In the genomic region with DNA sequence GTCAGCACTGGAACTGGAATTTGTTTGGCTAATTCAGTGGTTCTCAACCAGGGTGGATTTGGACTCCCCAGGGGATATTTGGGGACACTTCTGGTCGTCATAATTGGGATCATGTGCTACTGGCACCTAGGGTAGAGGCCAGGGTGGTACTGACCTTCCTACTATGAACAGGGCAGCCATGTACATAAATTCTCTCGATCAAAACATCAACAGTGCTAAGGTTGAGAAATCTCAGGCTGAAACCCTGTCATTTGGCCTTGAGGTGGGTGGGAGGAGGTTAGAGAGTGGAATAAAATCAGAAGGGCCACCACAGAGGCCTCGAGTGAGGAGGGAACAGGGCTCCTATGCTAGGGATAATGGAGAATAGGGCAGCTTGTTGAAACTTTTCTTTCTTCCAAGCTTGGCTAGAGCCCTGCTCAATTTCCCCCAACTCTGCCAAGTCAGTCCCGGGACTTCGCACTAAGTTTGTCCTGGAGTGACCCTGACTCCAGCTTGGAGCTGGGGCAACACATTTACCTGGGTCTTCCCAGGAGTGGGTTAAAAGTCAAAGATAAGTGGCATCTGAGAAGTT, we compare ENCODE assay signal across 8 mouse cellular contexts. TPM values are rescaled to one million over a fixed set of nuclear protein-coding genes. Genes with fewer than 3 reads are reported as not detected.
DNase-seq lines count a peak whose midpoint lies in the region; ATAC-seq and TF ChIP-seq lines count a peak whose summit lies in the region.

No protein-coding gene starts in this region.

- H3K9ac ChIP-seq in forebrain, embryonic 13.5 days, result no peak overlapping the region
- H3K9ac ChIP-seq in intestine, postnatal 0 days (ENCODE audit: low read depth, low read length), result no peak overlapping the region

- WGBS in forebrain, embryonic 13.5 days, result 88% methylated on average over 5 of the region's 5 CpGs
- 67% methylated on average over 5 of the region's 5 CpGs for WGBS in intestine, postnatal 0 days

- no peak for DNase-seq in testis, postnatal 14 days (ENCODE audit: low spot score)
- no peak for DNase-seq in layer of hippocampus, adult 9-10 months (ENCODE audit: low spot score)
- DNase-seq in embryo, embryonic 10 days (ENCODE audit: low spot score), result no peak
- no peak for DNase-seq in left cerebral cortex, postnatal 36 days (ENCODE audit: low spot score in 2 of 2)

- peaks cover 23% of the 10 kb centered on the region for H3K79me2 ChIP-seq in myocyte (ENCODE audit: control insufficient read depth, insufficient read depth)

- H3ac ChIP-seq in myocyte (ENCODE audit: control insufficient read depth, insufficient read length), result no peak overlapping the region

- no peak for ATAC-seq in forebrain, embryonic 13.5 days
- ATAC-seq in intestine, postnatal 0 days, result no peak

- H3K4me1 ChIP-seq in testis, adult 2 months (ENCODE audit: control insufficient read depth, insufficient read depth, low read length), result peaks cover 38% of the 10 kb centered on the region
- H3K4me1 ChIP-seq in forebrain, embryonic 13.5 days, result peaks cover 31% of the 10 kb centered on the region
- 0 out of 2 replicates have a peak, but pooled peaks cover 6% of the 10 kb centered on the region for H3K4me1 ChIP-seq in intestine, postnatal 0 days (replicated peaks; ENCODE audit: control insufficient read depth, insufficient read depth, low read length)

- H3K36me3 ChIP-seq in testis, adult 2 months (ENCODE audit: control insufficient read depth, insufficient read depth, low read length), result no peaks in the 10 kb centered on the region
- no peaks in the 10 kb centered on the region for H3K36me3 ChIP-seq in forebrain, embryonic 13.5 days (ENCODE audit: poor library complexity, severe bottlenecking)
- H3K36me3 ChIP-seq in intestine, postnatal 0 days (ENCODE audit: control insufficient read depth, insufficient read depth), result no peaks in the 10 kb centered on the region
- H3K36me3 ChIP-seq in myocyte (ENCODE audit: control insufficient read depth, insufficient read depth), result peaks cover 8% of the 10 kb centered on the region

- no peak for TF ChIP-seq POLR2A in testis, adult 2 months (IDR thresholded peaks at IDR 0.05; ENCODE audit: control insufficient read depth, low read depth, low read length)
- TF ChIP-seq POLR2A in myocyte (IDR thresholded peaks at IDR 0.05; ENCODE audit: insufficient read length, low read depth), result peak; percentile 8

- H3K4me3 ChIP-seq in testis, adult 2 months (ENCODE audit: control insufficient read depth, low read depth, low read length), result no peak overlapping the region
- no peak overlapping the region for H3K4me3 ChIP-seq in forebrain, embryonic 13.5 days
- H3K4me3 ChIP-seq in intestine, postnatal 0 days (ENCODE audit: low read depth, low read length), result no peak overlapping the region
- peak overlapping the region; percentile 98 for H3K4me3 ChIP-seq in myocyte

- H3K4me2 ChIP-seq in forebrain, embryonic 13.5 days, result peak overlapping the region; percentile 81
- no peak overlapping the region for H3K4me2 ChIP-seq in intestine, postnatal 0 days (replicated peaks; ENCODE audit: low read depth)
- peak overlapping the region; percentile 98 for H3K4me2 ChIP-seq in myocyte (ENCODE audit: low read depth)

- TF ChIP-seq CTCF in testis, adult 2 months (IDR thresholded peaks at IDR 0.05; ENCODE audit: control insufficient read depth, insufficient read depth, insufficient replicate concordance, low read depth, low read length), result no peak
- TF ChIP-seq CTCF in intestine, postnatal 0 days (IDR thresholded peaks at IDR 0.05; ENCODE audit: low read depth), result no peak

- intact Hi-C loops in left cerebral cortex, postnatal 36 days (cut with DNase I), result no loop called here

- no peaks in the 10 kb centered on the region for H3K9me3 ChIP-seq in forebrain, embryonic 13.5 days (replicated peaks)
- no peaks in the 10 kb centered on the region for H3K9me3 ChIP-seq in intestine, postnatal 0 days (ENCODE audit: control insufficient read depth)

- H3K27me3 ChIP-seq in testis, adult 2 months (ENCODE audit: control insufficient read depth, insufficient read depth, low read length), result no peaks in the 10 kb centered on the region
- H3K27me3 ChIP-seq in forebrain, embryonic 13.5 days, result no peaks in the 10 kb centered on the region
- no peaks in the 10 kb centered on the region for H3K27me3 ChIP-seq in intestine, postnatal 0 days (replicated peaks; ENCODE audit: control insufficient read depth, insufficient read depth, low read length)
- H3K27me3 ChIP-seq in myocyte (ENCODE audit: control insufficient read depth, insufficient read depth, insufficient read length), result no peaks in the 10 kb centered on the region

- H3K27ac ChIP-seq in testis, adult 2 months (ENCODE audit: control insufficient read depth, insufficient read depth, low read depth, low read length), result peak overlapping the region; percentile 95; the same call in 1 of the 2 replicates
- H3K27ac ChIP-seq in forebrain, embryonic 13.5 days, result peak overlapping the region; percentile 87; the same call in 1 of the 2 replicates
- H3K27ac ChIP-seq in intestine, postnatal 0 days (ENCODE audit: low read depth, low read length), result peak overlapping the region; percentile 94; the same call in 1 of the 2 replicates

TF ChIP-seq in myocyte, 11 proteins besides CTCF, POLR2A, EP300 and RAD21:
- TF ChIP-seq REST (IDR thresholded peaks at IDR 0.05; ENCODE audit: insufficient read depth, insufficient read length) (no peak), CEBPB (IDR thresholded peaks at IDR 0.05; ENCODE audit: insufficient read depth, poor library complexity, severe bottlenecking) (peak; percentile 4; the same call in 1 of the 2 replicates)

RNA-seq across cellular contexts. Expression of gene Tlcd2, which starts 2.3 kb away (rescaled TPM):
- polyA plus RNA-seq in testis, adult 2 months (2012; rRNA removed), result 6.8 and 7.3 TPM in 2 replicates
- 1.4 and 1.9 TPM in 2 replicates for polyA plus RNA-seq in forebrain, embryonic 13.5 days (2015; fragmentation: Nextera tagmentation; extraction: Ambion mirVana)
- polyA plus RNA-seq in intestine, postnatal 0 days (2015; fragmentation: Nextera tagmentation; extraction: Ambion mirVana), result 52.7 and 53.9 TPM in 2 replicates
- 2.9 TPM for polyA plus RNA-seq in myocyte (2012; fragmentation: generic; extraction: Trizol)
- total RNA-seq in left cerebral cortex, postnatal 36 days (2021), result under 1 TPM in 1 of 2 experiments, not detected in 1; 0.47 TPM

RNA-seq across cellular contexts. Expression of gene Wdr81, which starts 4.7 kb away (rescaled TPM):
- polyA plus RNA-seq in testis, adult 2 months (2012; rRNA removed), result 4.1 and 5.1 TPM in 2 replicates
- polyA plus RNA-seq in forebrain, embryonic 13.5 days (2015; fragmentation: Nextera tagmentation; extraction: Ambion mirVana), result 5.0 and 5.6 TPM in 2 replicates
- 8.8 and 9.9 TPM in 2 replicates for polyA plus RNA-seq in intestine, postnatal 0 days (2015; fragmentation: Nextera tagmentation; extraction: Ambion mirVana)
- polyA plus RNA-seq in myocyte (2012; fragmentation: generic; extraction: Trizol), result 17.3 TPM
- 10 to 100 TPM; 20.1 to 20.4 TPM for total RNA-seq in left cerebral cortex, postnatal 36 days (2021)

RNA-seq across cellular contexts. Expression of gene Serpinf2, which starts 19.8 kb away (rescaled TPM):
- 0.29 and 0.33 TPM in 2 replicates for polyA plus RNA-seq in testis, adult 2 months (2012; rRNA removed)
- 0.42 TPM in 1 of 2 replicates, not detected in the other for polyA plus RNA-seq in forebrain, embryonic 13.5 days (2015; fragmentation: Nextera tagmentation; extraction: Ambion mirVana)
- polyA plus RNA-seq in intestine, postnatal 0 days (2015; fragmentation: Nextera tagmentation; extraction: Ambion mirVana), result 2.7 and 4.0 TPM in 2 replicates
- polyA plus RNA-seq in myocyte (2012; fragmentation: generic; extraction: Trizol), result 0.06 TPM
- total RNA-seq in left cerebral cortex, postnatal 36 days (2021), result under 1 TPM in 1 of 2 experiments, not detected in 1; 0.22 TPM

RNA-seq across cellular contexts. Expression of gene Prpf8, which starts 27.4 kb away (rescaled TPM):
- 45.6 and 48.8 TPM in 2 replicates for polyA plus RNA-seq in testis, adult 2 months (2012; rRNA removed)
- polyA plus RNA-seq in forebrain, embryonic 13.5 days (2015; fragmentation: Nextera tagmentation; extraction: Ambion mirVana), result 56.3 and 63.2 TPM in 2 replicates
- polyA plus RNA-seq in intestine, postnatal 0 days (2015; fragmentation: Nextera tagmentation; extraction: Ambion mirVana), result 15.4 and 15.5 TPM in 2 replicates
- 93.0 TPM for polyA plus RNA-seq in myocyte (2012; fragmentation: generic; extraction: Trizol)
- 100 to 1,000 TPM; 127 to 138 TPM for total RNA-seq in left cerebral cortex, postnatal 36 days (2021)

RNA-seq across cellular contexts. Expression of gene Serpinf1, which starts 36.7 kb away (rescaled TPM):
- polyA plus RNA-seq in testis, adult 2 months (2012; rRNA removed), result 13.2 and 13.3 TPM in 2 replicates
- polyA plus RNA-seq in forebrain, embryonic 13.5 days (2015; fragmentation: Nextera tagmentation; extraction: Ambion mirVana), result 15.5 and 19.0 TPM in 2 replicates
- polyA plus RNA-seq in intestine, postnatal 0 days (2015; fragmentation: Nextera tagmentation; extraction: Ambion mirVana), result 20.7 and 21.4 TPM in 2 replicates
- 911 TPM for polyA plus RNA-seq in myocyte (2012; fragmentation: generic; extraction: Trizol)
- 10 to 100 TPM; 13.9 to 18.7 TPM for total RNA-seq in left cerebral cortex, postnatal 36 days (2021)
